Mouse (Mus musculus): ENCODE measurements around the gene Gm13103.
"Not testable (repeated sequence)": the region's sequence is repeated elsewhere in the genome, so short reads cannot be mapped to it uniquely, and the experiment has no call there.

GRCm38 (mm10) chr4:143900280-143900679 is 54.0 kb downstream of the Gm13103 start, which contains the start of gene Pramef6:
- not testable (repeated sequence) for TF ChIP-seq POLR2A (IDR thresholded peaks at IDR 0.05; ENCODE audit: control insufficient read depth, low read depth, low read length); CTCF (IDR thresholded peaks at IDR 0.05; ENCODE audit: control insufficient read depth, insufficient read depth, insufficient replicate concordance, low read depth, low read length)

Data from testis, adult 2 months (tissue).